Mouse (Mus musculus) urinary bladder, postnatal 4 days (tissue): Measurements from ENCODE around the gene Hephl1.
"Not testable (repeated sequence)": the region's sequence is repeated elsewhere in the genome, so short reads cannot be mapped to it uniquely, and the experiment has no call there.

Experiments
- DNase-seq, 2 experiments: peaks; one replicate each; pipeline ENCODE4 v3.0.0; 2021 to 2022; ENCODE audit warnings: low spot score in 2 of 2

Gene Hephl1

GRCm38 (mm10) chr9:15112008-15112407 lies at the start of gene Hephl1:
Gene Hephl1, minus strand, starts transcription at chr9:15112108.
- DNase-seq, result no peak

- DNase-seq, result no peak
Measured at GRCm38 (mm10) chr9:15149246-15149926, 37.5 kb upstream of the Hephl1 start.

- DNase-seq, result no peak
Measured at GRCm38 (mm10) chr9:15140546-15140945, 28.6 kb upstream of the Hephl1 start.

- no peak for DNase-seq
Measured at GRCm38 (mm10) chr9:15125897-15126296, 14.0 kb upstream of the Hephl1 start.

GRCm38 (mm10) chr9:15122431-15122830 lies 10.5 kb upstream of the Hephl1 start:
- DNase-seq, result no peak

- no peak for DNase-seq
Measured at GRCm38 (mm10) chr9:15120841-15121358, 9.0 kb upstream of the Hephl1 start.

GRCm38 (mm10) chr9:15120209-15120608 lies 8.3 kb upstream of the Hephl1 start:
- DNase-seq, result no peak

- DNase-seq, result no peak
Measured at GRCm38 (mm10) chr9:15119515-15119914, 7.6 kb upstream of the Hephl1 start.

GRCm38 (mm10) chr9:15116165-15116564 lies 4.3 kb upstream of the Hephl1 start:
- no peak for DNase-seq

GRCm38 (mm10) chr9:15114102-15114501 lies 2.2 kb upstream of the Hephl1 start:
- no peak for DNase-seq

GRCm38 (mm10) chr9:15108101-15108500 lies 3.8 kb downstream of the Hephl1 start:
- no peak for DNase-seq

- DNase-seq, result no peak
Measured at GRCm38 (mm10) chr9:15105136-15105535, 6.8 kb downstream of the Hephl1 start.

- DNase-seq, result no peak
Measured at GRCm38 (mm10) chr9:15103579-15104300, 8.2 kb downstream of the Hephl1 start.

- DNase-seq, result no peak
Measured at GRCm38 (mm10) chr9:15101531-15102161, 10.3 kb downstream of the Hephl1 start.

GRCm38 (mm10) chr9:15098421-15098820 lies 13.5 kb downstream of the Hephl1 start:
- not testable (repeated sequence) for DNase-seq

- DNase-seq, result no peak
Measured at GRCm38 (mm10) chr9:15097172-15097571, 14.7 kb downstream of the Hephl1 start.

- DNase-seq, result no peak
Measured at GRCm38 (mm10) chr9:15096161-15096560, 15.7 kb downstream of the Hephl1 start.

- DNase-seq, result no peak
Measured at GRCm38 (mm10) chr9:15095206-15095605, 16.7 kb downstream of the Hephl1 start.

- peak in 1 of 2 experiments; percentile 21 for DNase-seq
Measured at GRCm38 (mm10) chr9:15068686-15069295, 43.1 kb downstream of the Hephl1 start.

- no peak for DNase-seq
Measured at GRCm38 (mm10) chr9:15067995-15068685, 43.8 kb downstream of the Hephl1 start.

- no peak for DNase-seq
Measured at GRCm38 (mm10) chr9:15064176-15064575, 47.7 kb downstream of the Hephl1 start.
